Mouse (Mus musculus) spleen, postnatal 36 days (tissue): ENCODE data around the gene Osbpl3.

ENCODE experiments used
- DNase-seq, 2 experiments: peaks; one replicate each; pipeline ENCODE4 v3.0.0; 2022; ENCODE audit warnings: low spot score in 2 of 2, mixed read lengths in 1 of 2

The Osbpl3 gene

GRCm38 (mm10) chr6:50372516-50373424 lies 83.2 kb downstream of the Osbpl3 start:
- no peak for DNase-seq

DNA sequence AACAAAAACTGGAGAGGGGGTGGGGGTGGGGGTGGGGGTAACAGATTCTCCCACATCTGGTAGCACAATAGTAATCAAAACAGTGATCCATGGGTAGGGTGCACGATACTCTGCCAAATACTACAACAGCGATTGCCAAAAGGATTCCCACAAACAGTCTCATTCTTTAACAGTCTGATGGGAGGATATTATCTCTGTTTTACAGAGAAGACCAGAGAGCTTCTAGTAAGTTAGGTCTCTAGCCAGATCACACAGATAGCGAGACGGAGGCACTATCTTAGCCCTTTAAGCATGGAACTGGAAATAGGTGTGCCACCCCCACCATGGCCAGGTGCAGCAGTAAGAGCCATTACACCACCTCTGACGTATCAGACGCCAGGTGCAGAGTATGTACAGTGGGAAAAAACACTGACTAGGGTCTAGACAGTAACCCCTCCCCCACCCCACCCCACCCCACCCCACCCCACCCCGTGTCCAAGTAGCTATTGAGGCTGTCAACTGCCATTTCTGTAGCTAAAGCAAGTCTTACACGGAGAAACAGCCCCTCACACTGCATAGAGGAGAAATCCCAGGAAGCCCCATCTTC lies 84.4 kb downstream of the Osbpl3 start:
- no peak for DNase-seq

DNA sequence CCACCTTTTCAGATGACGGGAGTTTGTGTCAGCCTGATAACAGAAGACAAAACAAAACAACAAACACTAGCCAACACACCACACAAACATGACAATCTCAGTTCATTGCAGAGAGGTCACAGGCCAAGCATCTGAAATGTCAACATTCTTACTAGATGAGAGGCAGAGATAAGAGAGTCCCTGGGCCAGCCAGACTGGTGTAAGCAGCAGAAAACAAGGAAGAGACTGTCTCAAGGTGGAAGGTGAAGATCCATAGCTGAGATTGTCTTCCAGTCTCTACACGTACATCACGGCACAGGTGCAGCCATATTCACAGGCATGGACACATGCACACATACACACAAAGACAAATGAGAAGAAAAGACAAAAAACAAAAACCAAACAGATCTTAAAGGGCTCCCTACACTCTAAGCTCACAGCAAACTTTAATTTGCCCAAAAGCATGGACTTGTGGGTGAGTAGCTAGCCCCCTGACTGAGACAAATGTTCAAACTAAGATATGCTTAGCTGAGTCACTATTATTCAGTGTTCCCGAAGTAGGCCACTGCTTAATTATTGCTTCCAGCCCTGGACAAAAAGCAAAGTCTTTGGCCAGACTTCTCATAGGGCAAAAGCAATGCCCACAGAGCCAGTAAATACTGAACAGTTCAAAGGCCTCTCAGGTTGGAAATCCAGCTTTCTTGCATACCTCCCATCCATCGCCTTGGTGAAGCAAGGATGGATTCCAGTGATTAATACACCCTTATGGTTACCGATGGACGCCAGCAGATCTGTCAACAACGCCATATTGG lies 87.3 kb downstream of the Osbpl3 start:
- DNase-seq, result no peak

- DNase-seq, result no peak
Observed at GRCm38 (mm10) chr6:50367836-50368235, 88.2 kb downstream of the Osbpl3 start.

- DNase-seq, result no peak
Observed at GRCm38 (mm10) chr6:50366724-50367123, 89.3 kb downstream of the Osbpl3 start.

DNA sequence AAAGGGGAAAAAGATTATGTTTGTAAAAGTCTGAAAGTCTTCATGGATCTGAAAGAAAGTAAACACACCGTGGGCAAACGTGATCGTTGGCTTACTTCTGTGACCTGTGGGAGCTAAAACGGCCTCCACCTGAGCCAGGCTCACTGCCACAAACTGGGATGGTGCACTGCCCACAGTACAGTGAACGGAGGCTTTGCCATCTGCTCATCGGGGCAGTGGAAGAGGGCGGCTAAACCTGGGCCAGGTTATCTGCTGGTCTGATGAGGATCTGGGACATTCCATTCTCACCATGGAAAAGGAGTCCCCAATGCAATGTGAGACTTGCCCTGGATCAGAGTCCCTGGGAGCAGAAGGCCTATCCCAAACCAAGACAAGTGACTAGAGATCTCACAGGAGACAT lies 89.7 kb downstream of the Osbpl3 start:
- DNase-seq, result no peak

- no peak for DNase-seq
Observed at GRCm38 (mm10) chr6:50364364-50364763, 91.6 kb downstream of the Osbpl3 start.

DNA sequence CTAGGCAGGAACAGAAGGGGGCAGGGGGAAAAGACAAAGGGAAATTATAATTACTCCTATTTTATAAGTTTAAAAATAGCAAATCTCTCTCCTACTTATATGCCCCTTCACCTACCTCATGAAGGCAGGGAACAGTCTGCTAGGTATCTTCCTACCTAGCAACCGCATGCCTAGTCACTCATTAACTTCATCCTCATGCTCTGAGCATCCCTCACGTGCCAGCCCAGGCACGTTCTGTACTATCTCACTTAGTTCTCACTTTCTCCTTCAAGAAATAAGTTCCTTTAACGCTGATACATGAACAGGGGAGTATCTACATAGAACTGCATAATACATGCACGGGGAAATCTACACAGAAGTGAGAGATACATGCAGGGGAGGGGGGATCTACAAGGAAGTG lies 92.6 kb downstream of the Osbpl3 start:
- no peak for DNase-seq

- DNase-seq, result no peak
Observed at GRCm38 (mm10) chr6:50362704-50363261, 93.2 kb downstream of the Osbpl3 start.

DNA sequence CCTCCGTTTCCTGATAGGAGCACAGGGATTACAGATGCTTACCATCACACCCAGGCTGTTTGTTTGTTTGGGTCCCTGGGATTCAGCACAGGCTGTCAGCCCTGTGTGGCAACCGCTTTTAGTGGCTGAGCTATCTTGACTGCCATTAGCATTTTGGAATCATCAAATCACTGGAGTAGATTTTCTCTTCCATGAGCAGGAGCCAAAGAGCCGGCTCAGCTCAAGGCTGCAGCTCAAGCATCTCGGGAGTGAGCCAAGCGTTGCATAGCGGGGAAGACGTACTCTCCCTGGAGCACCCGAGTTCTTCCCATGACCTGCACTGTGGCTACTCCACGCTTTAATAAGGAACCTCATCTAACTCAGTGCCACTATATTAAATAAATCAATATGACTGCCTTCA lies 93.8 kb downstream of the Osbpl3 start:
- no peak for DNase-seq

DNA sequence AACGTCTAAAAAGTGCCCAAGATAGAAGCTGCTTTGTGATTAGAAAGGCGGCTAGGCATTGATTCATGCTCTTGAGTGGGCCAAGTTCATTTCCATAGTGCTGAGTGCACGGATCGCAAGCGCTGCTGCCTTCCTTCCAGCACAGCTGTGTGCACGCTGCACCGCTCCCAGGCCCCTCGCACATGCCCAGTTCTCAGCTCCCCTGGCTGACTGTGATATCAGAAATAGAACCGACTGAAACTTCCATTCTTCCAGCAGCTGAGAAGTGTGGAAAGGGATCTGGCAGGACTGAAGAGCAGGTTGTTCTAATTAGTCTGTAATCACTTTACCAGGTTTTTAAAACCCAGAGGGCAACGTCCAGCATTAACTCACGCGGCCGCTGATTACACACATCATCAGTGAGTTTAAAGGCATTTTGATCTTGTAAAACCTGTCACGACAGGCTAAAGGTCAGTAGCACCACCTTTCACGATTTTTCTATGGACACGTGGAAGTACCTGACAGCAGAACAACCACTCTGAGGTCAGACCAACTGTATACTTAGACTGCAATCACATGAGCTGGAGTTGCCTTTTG lies 97.8 kb downstream of the Osbpl3 start:
- no peak for DNase-seq

DNA sequence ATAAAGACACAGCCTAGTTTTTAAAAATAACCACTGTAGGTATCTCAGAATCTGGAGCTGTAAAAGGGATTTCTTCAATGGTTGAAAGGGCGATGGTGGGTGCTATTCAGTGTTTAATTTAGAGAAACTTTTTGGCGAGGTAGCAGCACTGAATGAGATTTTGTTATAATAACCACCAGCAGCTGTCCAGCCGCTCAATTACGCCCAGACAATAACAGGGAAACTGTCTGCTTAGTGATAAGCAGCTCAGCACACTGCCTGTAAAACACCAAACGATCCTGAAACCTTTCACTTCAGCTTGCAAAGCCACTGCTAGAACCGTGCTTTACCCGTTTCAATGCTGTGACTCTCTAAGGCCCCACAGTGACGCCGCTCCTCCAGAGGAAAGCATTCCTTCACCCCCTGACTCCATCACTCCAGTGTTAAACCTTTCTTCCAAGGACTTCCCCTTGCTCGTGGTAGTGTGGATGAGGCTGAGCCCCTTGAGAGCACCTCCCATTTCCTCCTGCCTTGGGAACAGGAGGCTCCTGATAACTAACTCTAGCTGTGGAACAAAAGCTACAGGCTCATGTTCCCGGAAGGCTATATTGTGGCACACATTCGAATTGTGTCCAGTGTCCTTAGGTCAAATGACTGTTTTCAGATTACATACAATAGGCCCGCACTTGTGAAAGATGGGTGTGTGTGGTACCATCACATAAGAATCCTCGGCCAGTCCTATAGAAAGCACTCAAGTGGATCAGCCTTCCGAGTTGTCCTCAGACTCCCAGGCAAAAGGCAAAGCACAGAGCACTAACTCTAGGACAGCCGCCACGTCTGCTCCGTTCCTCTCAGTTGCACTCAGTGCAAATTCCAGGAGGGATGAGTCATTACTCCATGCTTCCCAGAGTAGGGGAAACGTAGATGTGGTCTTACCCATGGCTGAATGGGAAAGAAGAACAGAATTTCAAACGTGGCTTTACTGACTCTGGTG lies 101.0 kb downstream of the Osbpl3 start:
- no peak for DNase-seq

DNA sequence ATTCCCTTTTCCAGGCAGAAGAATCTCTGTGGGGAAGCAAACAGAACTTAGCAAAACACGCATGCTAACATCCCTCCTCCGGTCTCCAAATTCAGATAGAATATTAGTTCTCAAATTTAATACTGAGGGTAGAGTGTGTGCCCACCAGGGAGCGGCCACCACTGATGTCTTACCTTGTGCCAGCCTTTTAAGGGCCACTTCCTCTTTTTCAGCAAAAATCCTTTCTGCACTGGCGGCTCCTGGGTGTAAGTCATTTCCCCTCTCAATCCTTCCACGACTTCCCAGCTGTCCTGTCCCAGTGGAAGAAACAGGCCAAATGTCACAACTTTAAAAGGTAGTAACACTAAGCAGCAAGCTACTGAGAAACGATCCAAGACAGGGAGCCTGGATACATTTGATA lies 103.2 kb downstream of the Osbpl3 start:
- DNase-seq, result no peak

GRCm38 (mm10) chr6:50350911-50351310 lies 105.1 kb downstream of the Osbpl3 start:
- no peak for DNase-seq

- no peak for DNase-seq
Observed at GRCm38 (mm10) chr6:50348619-50349018, 107.4 kb downstream of the Osbpl3 start.

DNA sequence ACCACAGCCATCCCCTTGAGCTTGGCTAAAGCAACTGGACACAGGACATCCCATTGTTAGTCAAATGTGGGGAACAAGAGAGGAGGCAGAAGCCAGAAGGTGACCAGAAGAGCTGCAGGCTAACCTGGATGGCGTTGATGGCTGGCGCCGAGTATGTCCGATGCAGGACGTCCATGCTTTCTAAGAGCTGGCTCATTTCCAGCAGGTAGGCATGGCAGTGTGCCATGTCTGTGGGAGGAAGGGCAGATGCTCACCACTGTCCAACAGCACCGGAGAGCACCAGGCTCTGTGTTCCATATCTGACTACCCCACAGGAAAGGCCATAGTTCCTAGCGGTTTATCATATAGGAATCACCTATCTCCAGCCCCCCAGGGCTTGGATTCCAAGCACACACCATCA lies 109.8 kb downstream of the Osbpl3 start:
- DNase-seq, result no peak

DNA sequence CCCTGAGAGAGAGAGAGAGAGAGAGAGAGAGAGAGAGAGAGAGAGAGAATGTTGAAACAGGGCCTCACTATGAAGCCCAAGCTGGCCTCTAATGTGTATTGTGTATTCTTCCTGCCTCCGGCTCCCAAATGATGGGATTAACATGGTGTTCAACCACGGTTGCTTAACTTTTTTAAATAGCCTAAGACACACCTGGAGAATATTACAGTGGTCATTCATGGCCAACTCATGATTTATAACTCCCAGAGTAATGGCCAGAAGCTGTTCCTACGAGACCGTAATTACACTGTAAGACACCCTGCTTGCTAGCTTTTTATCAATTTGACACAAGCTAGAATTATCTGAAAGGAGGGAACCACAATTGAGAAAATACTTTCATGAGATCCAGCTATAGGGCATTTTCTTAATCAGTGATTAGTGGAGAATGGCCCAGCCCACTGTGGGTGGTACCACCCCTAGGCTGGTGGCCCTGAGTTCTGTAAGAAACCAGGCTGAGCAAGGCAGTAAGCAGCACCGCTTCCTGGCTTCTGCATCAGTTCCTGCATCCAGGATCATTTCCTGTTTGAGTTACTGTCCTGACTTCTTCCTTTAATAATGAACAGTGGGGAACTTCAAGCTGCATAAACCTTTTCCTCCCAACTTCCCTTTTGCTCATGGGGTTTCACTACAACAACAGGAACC lies 115.6 kb downstream of the Osbpl3 start:
- DNase-seq, result no peak

- DNase-seq, result no peak
Observed at GRCm38 (mm10) chr6:50337431-50337830, 118.6 kb downstream of the Osbpl3 start.

DNA sequence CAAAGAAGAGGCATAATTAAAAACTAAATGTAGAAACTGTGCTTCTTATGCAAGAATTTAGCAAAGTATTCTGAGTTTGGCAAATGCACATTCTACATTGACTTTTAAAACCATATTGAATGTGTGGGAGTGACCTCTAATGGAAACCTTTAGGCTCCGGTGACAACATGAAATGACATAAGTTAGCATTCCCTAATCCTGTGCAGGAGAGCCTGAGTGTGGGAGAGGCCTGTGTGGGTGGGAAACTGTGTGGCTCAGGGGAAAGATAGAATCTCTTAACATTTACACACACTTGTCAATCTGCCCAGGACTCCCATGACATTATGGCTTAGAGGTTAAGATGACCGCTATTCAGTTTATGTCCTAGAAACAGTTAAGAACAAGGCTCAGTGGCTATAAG lies 119.6 kb downstream of the Osbpl3 start:
- no peak for DNase-seq
